Mouse (Mus musculus) adrenal gland, postnatal 0 days (tissue): ENCODE data around the gene Dnajc11. TPM values are rescaled to one million over a fixed set of nuclear protein-coding genes. Genes with fewer than 3 reads are reported as not detected.

Experiments
- polyA plus RNA-seq: library from polyadenylated mRNA; unstranded; fragments of >200 nt; fragmentation: Nextera tagmentation; extraction: Ambion mirVana; gene quantifications from 2 replicates; pipeline ENCODE4 v1.2.1, GENCODE M21; 2015

Gene Dnajc11
- polyA plus RNA-seq: 26.1 and 50.5 TPM in 2 replicates

DNA sequence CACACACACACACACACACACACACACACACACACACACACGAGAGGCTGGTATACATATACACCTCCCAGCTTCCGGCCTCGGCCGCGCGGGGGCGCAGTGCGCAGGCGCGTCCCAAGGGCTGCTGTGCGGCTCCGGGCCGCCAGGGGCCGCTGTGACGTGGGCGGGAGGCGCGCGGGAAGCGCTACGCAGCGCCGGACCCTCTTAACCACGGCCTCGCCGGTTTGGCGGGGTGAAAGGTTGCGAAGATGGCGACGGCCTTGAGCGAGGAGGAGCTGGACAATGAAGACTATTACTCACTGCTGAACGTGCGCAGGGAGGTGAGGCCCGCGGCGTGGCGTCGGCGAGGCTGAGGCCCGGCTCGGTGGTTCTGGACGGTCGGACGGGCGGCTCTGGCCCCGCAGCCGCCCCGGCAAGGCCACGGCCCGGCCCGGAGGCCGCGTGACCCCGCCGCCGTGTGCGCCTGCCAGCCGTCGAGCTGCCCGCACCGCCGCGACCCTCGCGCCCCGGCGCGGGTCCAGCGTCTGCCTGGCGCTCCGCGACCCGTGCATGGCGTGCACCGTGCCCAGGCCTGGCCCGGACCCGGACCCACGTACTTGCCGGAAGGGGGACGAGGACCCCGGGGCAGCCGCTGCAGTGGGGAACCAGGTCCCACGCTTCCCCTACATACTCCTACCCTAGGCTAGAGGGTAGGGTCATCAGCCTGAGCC lies at the start of gene Dnajc11:
Gene Dnajc11, plus strand, starts transcription at position 187 of the 710 bp plus-strand sequence.

DNA sequence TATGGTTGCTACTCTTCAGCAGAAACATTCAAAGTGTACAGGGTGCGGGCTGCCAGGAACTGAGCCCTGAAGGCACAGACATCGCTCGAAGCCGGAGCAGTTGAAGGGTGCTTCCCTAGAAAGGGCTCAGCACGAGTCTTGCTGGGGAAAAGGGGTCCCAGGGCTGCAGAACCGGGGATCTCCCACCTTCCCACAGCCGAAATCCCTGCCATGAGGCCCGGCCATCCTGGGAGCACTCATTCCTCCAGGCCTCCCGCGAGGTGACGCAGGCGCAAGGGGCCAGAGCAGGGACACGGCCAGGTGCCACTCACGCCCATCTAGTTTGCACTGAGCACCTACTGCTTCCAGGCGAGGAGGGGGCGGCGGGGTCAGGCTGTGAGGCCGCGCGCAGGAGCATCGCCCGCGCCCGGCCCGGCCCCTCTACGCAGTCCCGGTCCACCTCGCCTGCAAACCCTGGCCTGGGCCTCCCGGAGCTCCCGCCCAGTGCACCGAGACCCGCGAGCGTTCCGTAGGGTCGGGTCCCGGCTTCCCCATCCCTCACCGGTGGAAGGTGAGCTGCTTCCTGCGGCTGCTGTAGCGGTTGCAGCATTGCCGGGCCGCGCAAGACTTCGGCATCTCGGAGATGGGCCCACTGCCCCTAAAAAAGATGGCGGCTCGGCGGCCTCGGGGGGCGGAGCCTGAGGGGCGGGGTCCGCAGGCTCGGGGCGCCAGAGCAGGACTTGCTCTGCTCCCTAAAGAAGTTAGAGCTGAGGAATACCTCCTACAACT lies 55.0 kb downstream of the Dnajc11 start, which contains the start of gene Thap3:
Gene Thap3, minus strand, starts transcription at position 656 of the 768 bp plus-strand sequence.

GRCm38 (mm10) chr4:151996173-151996950 lies 62.9 kb downstream of the Dnajc11 start, which contains the start of gene Phf13:
Gene Phf13 (minus strand): TSS chr4:151996258.

GRCm38 (mm10) chr4:152008622-152009075 lies 75.2 kb downstream of the Dnajc11 start, which contains the start of gene Klhl21:
Gene Klhl21 (plus strand): TSS chr4:152008803.

DNA sequence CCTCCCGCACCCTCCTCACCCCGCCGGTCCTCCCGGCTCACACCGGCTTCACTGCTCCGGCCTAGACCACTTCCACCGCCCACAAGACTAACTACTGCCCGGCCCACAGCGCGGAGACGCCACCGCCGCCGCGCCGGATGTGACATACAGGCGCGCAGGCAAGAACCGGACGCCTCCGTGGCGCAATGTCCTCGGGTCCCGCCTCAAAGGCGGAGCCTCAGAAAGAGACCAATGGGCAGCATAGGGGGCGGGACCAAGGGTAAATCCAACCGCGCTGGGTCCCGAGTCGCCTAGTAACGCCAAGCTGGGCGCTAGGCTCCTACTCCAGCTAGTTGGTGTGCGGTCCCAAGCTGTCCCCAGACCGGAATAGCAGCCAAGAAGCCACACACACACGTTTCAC lies 94.0 kb downstream of the Dnajc11 start, which contains the start of gene Zbtb48:
Gene Zbtb48, minus strand, starts transcription at position 148 of the 400 bp plus-strand sequence.

Other genes with a start within 250 kb of the Dnajc11 start
- 78.4 and 80.3 TPM in 2 replicates for gene Camta1, start 71.8 kb upstream of the Dnajc11 start, polyA plus RNA-seq
- 30.5 and 39.3 TPM in 2 replicates for gene Thap3, start 55.3 kb downstream of the Dnajc11 start, polyA plus RNA-seq
- 19.6 and 20.9 TPM in 2 replicates for gene Phf13, start 62.6 kb downstream of the Dnajc11 start, polyA plus RNA-seq
- 7.8 and 9.3 TPM in 2 replicates for gene Klhl21, start 75.1 kb downstream of the Dnajc11 start, polyA plus RNA-seq
- gene Zbtb48, start 94.0 kb downstream of the Dnajc11 start, polyA plus RNA-seq: 11.7 and 14.0 TPM in 2 replicates
- 0.19 TPM in 1 of 2 replicates, not detected in the other for gene Tas1r1, start 104.9 kb downstream of the Dnajc11 start, polyA plus RNA-seq
- gene Nol9, start 105.6 kb downstream of the Dnajc11 start, polyA plus RNA-seq: 10.1 and 14.7 TPM in 2 replicates
- 5.9 and 8.2 TPM in 2 replicates for gene Plekhg5, start 138.8 kb downstream of the Dnajc11 start, polyA plus RNA-seq
- gene Tnfrsf25, start 182.2 kb downstream of the Dnajc11 start, polyA plus RNA-seq: 0.20 and 0.75 TPM in 2 replicates
- gene Espn, start 218.7 kb downstream of the Dnajc11 start, polyA plus RNA-seq: 1.3 and 3.3 TPM in 2 replicates
- gene Hes2, start 225.2 kb downstream of the Dnajc11 start, polyA plus RNA-seq: 0.13 TPM in 1 of 2 replicates, not detected in the other
- gene Acot7, start 244.4 kb downstream of the Dnajc11 start, polyA plus RNA-seq: 43.7 and 96.9 TPM in 2 replicates